Comparison of ENCODE assay signal across 10 mouse cellular contexts in the genomic region with DNA sequence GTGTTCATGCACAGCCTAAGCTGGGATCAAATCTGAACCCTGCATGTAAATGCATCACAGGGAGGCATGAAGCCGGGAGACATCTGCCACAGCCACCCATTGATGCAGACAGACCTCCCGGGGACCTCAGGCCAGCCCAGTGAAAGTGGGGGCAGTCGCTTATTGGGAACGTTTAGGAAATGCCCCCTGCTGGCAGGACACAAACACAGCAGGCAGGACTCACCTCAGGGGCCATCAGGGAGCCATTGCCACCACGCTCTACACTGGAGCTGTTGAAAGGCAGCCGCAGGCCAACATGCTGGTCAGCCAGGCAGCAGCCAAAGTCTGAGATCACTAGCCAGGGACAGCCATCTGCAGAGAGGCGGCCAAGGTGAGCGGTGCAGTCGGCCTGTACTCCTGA. TPM values are rescaled to one million over a fixed set of nuclear protein-coding genes. Genes with fewer than 3 reads are reported as not detected.
DNase-seq lines count a peak whose midpoint lies in the region; ATAC-seq and TF ChIP-seq lines count a peak whose summit lies in the region.
"Had no signal": no experiment of that assay in that cellular context is flagged by ENCODE, and none has a peak within 500 bp of the region (broad histone marks: within the 10 kb centered on the region; RNA-seq: fewer than 3 reads in every experiment).

No protein-coding gene starts in this region.

- TF ChIP-seq POLR2A in testis, adult 2 months (IDR thresholded peaks at IDR 0.05; ENCODE audit: control insufficient read depth, low read depth, low read length), result no peak

- H3K27me3 ChIP-seq in hindbrain, embryonic 11.5 days (ENCODE audit: control insufficient read depth, insufficient read depth, low read length), result no peaks in the 10 kb centered on the region
- H3K27me3 ChIP-seq in hindbrain, embryonic 14.5 days (ENCODE audit: control insufficient read depth, insufficient read depth, low read length), result no peaks in the 10 kb centered on the region
- H3K27me3 ChIP-seq in testis, adult 2 months (ENCODE audit: control insufficient read depth, insufficient read depth, low read length), result no peaks in the 10 kb centered on the region
- no peaks in the 10 kb centered on the region for H3K27me3 ChIP-seq in embryonic facial prominence, embryonic 11.5 days (ENCODE audit: control insufficient read depth, insufficient read depth, low read length)

- H3K27ac ChIP-seq in hindbrain, embryonic 11.5 days (ENCODE audit: low read depth, low read length), result no peak overlapping the region
- no peak overlapping the region for H3K27ac ChIP-seq in hindbrain, embryonic 14.5 days
- H3K27ac ChIP-seq in testis, adult 2 months (ENCODE audit: control insufficient read depth, insufficient read depth, low read depth, low read length), result no peak overlapping the region
- H3K27ac ChIP-seq in embryonic facial prominence, embryonic 11.5 days (replicated peaks; ENCODE audit: low read depth, low read length), result no peak overlapping the region
- H3K27ac ChIP-seq: hindbrain, embryonic 10.5 days had no signal

- H3K36me3 ChIP-seq in hindbrain, embryonic 11.5 days (ENCODE audit: control insufficient read depth, insufficient read depth, low read length), result peaks cover 6% of the 10 kb centered on the region
- peaks cover 73% of the 10 kb centered on the region for H3K36me3 ChIP-seq in hindbrain, embryonic 14.5 days (replicated peaks; ENCODE audit: control insufficient read depth, insufficient read depth)
- peaks cover 3% of the 10 kb centered on the region for H3K36me3 ChIP-seq in testis, adult 2 months (ENCODE audit: control insufficient read depth, insufficient read depth, low read length)
- H3K36me3 ChIP-seq in embryonic facial prominence, embryonic 11.5 days (replicated peaks; ENCODE audit: control insufficient read depth, insufficient read depth, low read depth, low read length), result peaks cover 3% of the 10 kb centered on the region

- WGBS in hindbrain, embryonic 11.5 days, result 66% methylated on average over 9 of the region's 9 CpGs
- 70% methylated on average over 9 of the region's 9 CpGs for WGBS in hindbrain, embryonic 14.5 days
- 67% methylated on average over 9 of the region's 9 CpGs for WGBS in embryonic facial prominence, embryonic 11.5 days

- H3K9me3 ChIP-seq in hindbrain, embryonic 11.5 days (ENCODE audit: control insufficient read depth, low read length), result no peaks in the 10 kb centered on the region
- H3K9me3 ChIP-seq in hindbrain, embryonic 14.5 days (ENCODE audit: control insufficient read depth, low read length), result no peaks in the 10 kb centered on the region
- no peaks in the 10 kb centered on the region for H3K9me3 ChIP-seq in embryonic facial prominence, embryonic 11.5 days (replicated peaks; ENCODE audit: control insufficient read depth, low read length)

- H3K4me1 ChIP-seq in hindbrain, embryonic 11.5 days (replicated peaks; ENCODE audit: control insufficient read depth, insufficient read depth, low read length), result no peaks in the 10 kb centered on the region
- no peaks in the 10 kb centered on the region for H3K4me1 ChIP-seq in hindbrain, embryonic 14.5 days (replicated peaks; ENCODE audit: control insufficient read depth, insufficient read depth, low read length)
- H3K4me1 ChIP-seq in testis, adult 2 months (ENCODE audit: control insufficient read depth, insufficient read depth, low read length), result no peaks in the 10 kb centered on the region
- no peaks in the 10 kb centered on the region for H3K4me1 ChIP-seq in embryonic facial prominence, embryonic 11.5 days (ENCODE audit: control insufficient read depth, insufficient read depth, low read length)

- H3K4me2 ChIP-seq in hindbrain, embryonic 11.5 days (replicated peaks; ENCODE audit: low read depth, low read length), result no peak overlapping the region
- H3K4me2 ChIP-seq in hindbrain, embryonic 14.5 days (replicated peaks), result no peak overlapping the region
- H3K4me2 ChIP-seq in embryonic facial prominence, embryonic 11.5 days (ENCODE audit: low read depth, low read length), result no peak overlapping the region

- H3K4me3 ChIP-seq in hindbrain, embryonic 11.5 days (ENCODE audit: low read depth, low read length), result no peak overlapping the region
- H3K4me3 ChIP-seq in hindbrain, embryonic 14.5 days (replicated peaks; ENCODE audit: low read length), result no peak overlapping the region
- no peak overlapping the region for H3K4me3 ChIP-seq in testis, adult 2 months (ENCODE audit: control insufficient read depth, low read depth, low read length)
- no peak overlapping the region for H3K4me3 ChIP-seq in embryonic facial prominence, embryonic 11.5 days (ENCODE audit: low read depth, low read length)
- H3K4me3 ChIP-seq: hindbrain, embryonic 10.5 days had no signal

- ATAC-seq in hindbrain, embryonic 11.5 days (ENCODE audit: low FRiP score), result no peak
- no peak for ATAC-seq in hindbrain, embryonic 14.5 days (ENCODE audit: low FRiP score)
- ATAC-seq in embryonic facial prominence, embryonic 11.5 days (replicated peaks; ENCODE audit: insufficient number of reproducible peaks, low FRiP score, low TSS enrichment, low read depth), result no peak

- TF ChIP-seq CTCF in testis, adult 2 months (IDR thresholded peaks at IDR 0.05; ENCODE audit: control insufficient read depth, insufficient read depth, insufficient replicate concordance, low read depth, low read length), result peak; percentile 32; the same call in 1 of the 2 replicates

- intact Hi-C loops in left cerebral cortex, postnatal 14 days (cut with DNase I), result no loop called here

- peak; percentile 40 for DNase-seq in hindbrain, embryonic 11.5 days (ENCODE audit: low spot score)
- DNase-seq in hindbrain, embryonic 14.5 days (ENCODE audit: low spot score), result no peak
- DNase-seq in testis, postnatal 10 days (ENCODE audit: low spot score), result no peak
- peak; percentile 28 for DNase-seq in embryonic facial prominence, embryonic 11.5 days (ENCODE audit: low spot score)
- DNase-seq in layer of hippocampus, adult 8-10 months (ENCODE audit: low spot score in 2 of 2), result no peak
- no peak for DNase-seq in left cerebral cortex, postnatal 14 days (ENCODE audit: low spot score in 2 of 2)
- DNase-seq in kidney, postnatal 25 days, result no peak
- DNase-seq: left cerebral cortex, postnatal 4 days had no signal

- no peak overlapping the region for H3K9ac ChIP-seq in hindbrain, embryonic 11.5 days (ENCODE audit: low read depth, low read length)
- H3K9ac ChIP-seq in hindbrain, embryonic 14.5 days, result no peak overlapping the region
- no peak overlapping the region for H3K9ac ChIP-seq in embryonic facial prominence, embryonic 11.5 days (replicated peaks; ENCODE audit: low read length)

RNA-seq across cellular contexts. Expression of gene Pink1, which starts 10.3 kb away (rescaled TPM):
- polyA plus RNA-seq in hindbrain, embryonic 11.5 days (2014; fragmentation: Nextera tagmentation; extraction: Ambion mirVana), result 19.9 and 24.5 TPM in 2 replicates
- 53.4 and 57.4 TPM in 2 replicates for polyA plus RNA-seq in hindbrain, embryonic 14.5 days (2014; fragmentation: Nextera tagmentation; extraction: Ambion mirVana)
- 134 and 160 TPM in 2 replicates for polyA plus RNA-seq in testis, adult 2 months (2012; rRNA removed)
- 17.7 and 18.8 TPM in 2 replicates for polyA plus RNA-seq in embryonic facial prominence, embryonic 11.5 days (2014; fragmentation: Nextera tagmentation; extraction: Ambion mirVana)
- 100 to 1,000 TPM; 264 to 292 (median 274) TPM for total RNA-seq in layer of hippocampus, adult 8-10 months (2022)
- 100 to 1,000 TPM; 181 to 190 TPM for total RNA-seq in left cerebral cortex, postnatal 14 days (2021)

RNA-seq across cellular contexts. Expression of gene Ddost, which starts 11.3 kb away (rescaled TPM):
- 214 and 227 TPM in 2 replicates for polyA plus RNA-seq in hindbrain, embryonic 11.5 days (2014; fragmentation: Nextera tagmentation; extraction: Ambion mirVana)
- polyA plus RNA-seq in hindbrain, embryonic 14.5 days (2014; fragmentation: Nextera tagmentation; extraction: Ambion mirVana), result 197 and 208 TPM in 2 replicates
- polyA plus RNA-seq in testis, adult 2 months (2012; rRNA removed), result 156 and 177 TPM in 2 replicates
- polyA plus RNA-seq in embryonic facial prominence, embryonic 11.5 days (2014; fragmentation: Nextera tagmentation; extraction: Ambion mirVana), result 249 and 259 TPM in 2 replicates
- 10 to 100 TPM; 90.5 to 99.3 (median 97.2) TPM for total RNA-seq in layer of hippocampus, adult 8-10 months (2022)
- 100 to 1,000 TPM in 1 of 2 experiments, 10 to 100 TPM in 1; 96.9 to 101 TPM for total RNA-seq in left cerebral cortex, postnatal 14 days (2021)

RNA-seq across cellular contexts. Expression of gene Cda, which starts 52.0 kb away (rescaled TPM):
- polyA plus RNA-seq in hindbrain, embryonic 11.5 days (2014; fragmentation: Nextera tagmentation; extraction: Ambion mirVana), result 3.0 and 3.9 TPM in 2 replicates
- 5.2 and 6.4 TPM in 2 replicates for polyA plus RNA-seq in hindbrain, embryonic 14.5 days (2014; fragmentation: Nextera tagmentation; extraction: Ambion mirVana)
- polyA plus RNA-seq in testis, adult 2 months (2012; rRNA removed), result 0.13 and 0.61 TPM in 2 replicates
- polyA plus RNA-seq in embryonic facial prominence, embryonic 11.5 days (2014; fragmentation: Nextera tagmentation; extraction: Ambion mirVana), result 3.5 and 5.7 TPM in 2 replicates
- 1 to 10 TPM; 2.0 to 3.2 (median 2.7) TPM for total RNA-seq in layer of hippocampus, adult 8-10 months (2022)
- total RNA-seq in left cerebral cortex, postnatal 14 days (2021), result 1 to 10 TPM; 3.3 to 4.1 TPM

Comparison
In these comparisons a context has a peak if more than half of its experiments do, and no peak if none do; other contexts are left out.
1. DNase-seq: peak in hindbrain, embryonic 11.5 days (single experiment) and embryonic facial prominence, embryonic 11.5 days (single experiment); none in hindbrain, embryonic 14.5 days (single experiment), testis, postnatal 10 days (single experiment), layer of hippocampus, adult 8-10 months (0 of 2), left cerebral cortex, postnatal 14 days (0 of 2) and kidney, postnatal 25 days (0 of 2).